Mouse (Mus musculus) urinary bladder, postnatal 36 days (tissue): ENCODE measurements around the gene H2-M10.4.
"Not testable (repeated sequence)": the region's sequence is repeated elsewhere in the genome, so short reads cannot be mapped to it uniquely, and the experiment has no call there.

Source experiments
- DNase-seq, 2 experiments: peaks; one replicate each; pipeline ENCODE4 v3.0.0; 2022; ENCODE audit warnings: low spot score in 2 of 2, mixed read lengths in 1 of 2

Gene H2-M10.4

DNA sequence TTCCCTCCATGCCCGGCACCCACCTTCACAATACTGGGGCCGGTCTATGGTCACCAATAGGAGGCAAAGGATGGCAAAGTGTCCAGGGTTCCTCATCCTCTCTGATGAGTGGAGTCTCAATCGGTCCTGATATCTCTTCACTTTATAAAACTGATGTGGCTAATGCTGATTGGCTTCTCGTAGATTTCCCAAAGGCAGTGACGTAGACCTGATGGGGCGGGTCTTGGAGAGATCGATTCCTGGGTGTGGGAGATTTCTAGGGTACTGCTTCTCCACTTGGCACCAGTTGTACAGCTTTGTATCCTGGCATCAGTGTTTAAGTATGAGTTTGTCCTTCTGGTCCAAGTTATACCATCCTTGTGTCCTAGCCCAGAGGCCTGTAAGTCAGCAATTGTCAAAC lies at the start of gene H2-M10.4:
H2-M10.4 (minus strand) TSS at position 101 of the 400 bp plus-strand sequence.
- no peak for DNase-seq

DNA sequence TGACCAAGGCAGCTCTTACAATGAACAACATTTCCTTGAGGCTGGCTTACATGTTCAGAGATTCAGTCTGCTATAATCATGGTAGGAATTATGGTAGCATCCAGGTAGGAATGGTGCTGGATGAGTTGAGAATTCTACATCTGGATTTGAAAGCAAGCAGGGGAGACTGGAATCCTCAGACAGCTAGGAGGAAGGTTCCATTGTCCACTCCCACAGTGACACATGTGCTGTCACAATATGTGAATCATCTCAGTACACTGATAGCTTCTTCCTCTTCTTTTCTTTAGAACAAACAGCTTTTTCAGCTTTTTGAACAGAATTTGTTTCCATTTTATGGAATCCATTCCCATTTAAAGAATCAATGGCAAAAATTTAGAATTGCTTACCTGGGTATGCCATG lies 41.8 kb upstream of the H2-M10.4 start:
- no peak for DNase-seq

DNA sequence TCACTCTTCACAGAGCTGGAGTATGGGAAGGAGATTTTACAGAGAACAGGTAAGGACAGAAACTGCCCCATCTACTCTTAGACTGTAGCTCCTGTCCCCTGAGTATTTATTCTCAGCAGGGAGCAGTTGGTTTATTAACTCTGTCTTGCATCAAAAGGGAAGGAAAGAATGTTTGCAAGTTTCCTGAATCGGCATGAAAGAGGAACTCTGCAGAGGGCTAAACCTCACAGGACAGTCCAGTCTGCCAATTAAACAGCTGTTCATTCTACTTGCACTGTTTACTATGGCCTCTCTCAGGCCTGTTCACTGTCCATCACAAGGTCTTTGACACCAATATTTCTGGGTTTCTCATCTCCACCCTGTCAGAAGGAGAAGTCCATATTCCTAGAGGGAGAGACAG lies 38.3 kb upstream of the H2-M10.4 start:
- no peak for DNase-seq

DNA sequence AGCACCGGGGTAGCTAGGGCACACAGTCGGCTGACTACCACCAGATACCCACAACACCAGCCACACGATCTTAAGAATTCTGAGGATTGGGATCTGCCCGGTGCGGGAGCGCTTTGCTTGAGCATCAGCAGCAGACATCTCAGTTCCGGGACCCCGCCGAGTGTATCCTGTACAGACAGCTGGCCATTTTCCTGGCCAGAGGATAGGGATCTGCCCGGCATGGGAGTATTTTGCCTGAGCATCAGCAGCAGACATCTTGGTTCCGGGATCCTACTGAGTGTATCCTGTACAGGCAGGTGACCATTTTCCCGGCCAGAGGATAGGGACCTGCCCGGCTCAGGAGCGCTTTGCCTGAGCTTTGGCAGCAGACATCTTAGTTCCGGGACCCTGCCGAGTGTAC lies 26.0 kb upstream of the H2-M10.4 start:
- not testable (repeated sequence) for DNase-seq

DNA sequence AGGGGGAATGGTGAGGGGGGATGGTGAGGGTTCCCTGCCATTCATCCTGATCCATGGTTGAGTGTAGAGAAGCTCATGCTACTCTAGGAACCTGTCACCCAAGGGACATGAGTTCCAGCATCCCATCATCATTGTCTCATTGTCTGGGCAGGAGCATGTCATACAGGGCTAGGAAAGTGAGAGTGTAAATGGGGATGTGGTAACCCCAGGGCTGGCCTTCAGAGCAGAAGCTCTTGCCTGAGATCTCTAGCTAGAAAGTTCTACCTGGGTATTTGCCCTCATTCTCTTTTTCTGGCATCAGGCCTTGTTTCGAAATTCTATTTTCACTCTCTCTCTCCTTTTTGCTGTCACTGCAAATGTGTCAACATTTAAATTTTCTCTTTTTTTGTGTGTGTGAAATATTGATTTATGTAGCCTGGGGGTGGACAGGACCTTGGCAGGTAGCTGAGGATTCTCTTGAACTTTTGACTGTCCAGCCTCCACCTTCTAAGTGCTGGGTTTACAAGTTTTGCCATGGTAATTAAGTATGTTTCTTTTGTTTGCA lies 24.6 kb upstream of the H2-M10.4 start:
- no peak for DNase-seq

DNA sequence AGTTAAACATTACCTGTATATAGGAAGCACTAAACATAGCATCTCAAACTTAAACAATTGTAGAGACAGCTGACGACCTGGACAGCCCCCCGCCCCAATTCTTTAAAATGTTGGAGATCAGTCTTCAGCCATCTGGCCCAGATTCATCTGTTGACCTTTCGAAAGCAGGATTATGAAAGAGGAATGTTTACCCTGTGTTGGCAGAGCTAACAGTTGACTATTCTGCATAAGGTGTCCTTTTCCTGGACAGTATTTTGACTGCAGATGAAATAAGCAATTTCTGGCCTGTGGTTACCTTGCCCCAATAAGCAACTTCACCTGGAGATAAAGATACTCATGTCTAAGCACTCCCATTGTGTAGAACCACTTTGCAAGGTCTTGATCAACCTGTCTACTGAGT lies 21.7 kb upstream of the H2-M10.4 start:
- no peak for DNase-seq

DNA sequence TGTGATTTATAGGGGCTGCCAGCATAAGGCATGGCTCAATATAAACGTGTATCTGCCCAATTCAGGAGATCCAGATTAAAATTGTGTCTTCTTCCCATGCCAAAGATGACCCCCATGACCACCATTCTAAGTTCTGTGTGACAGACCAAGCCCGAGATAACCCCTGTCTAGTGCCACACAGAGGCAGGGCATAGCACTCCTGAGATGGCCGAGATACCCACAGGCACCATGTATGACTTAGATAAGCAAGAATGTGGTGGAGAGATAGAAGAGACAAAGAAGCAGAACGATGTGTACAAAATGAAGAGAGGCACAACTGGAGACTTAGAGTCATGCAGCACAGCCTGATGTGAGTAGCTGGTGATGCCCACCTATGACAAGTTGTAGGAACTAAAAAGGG lies 5.9 kb downstream of the H2-M10.4 start:
- no peak for DNase-seq

DNA sequence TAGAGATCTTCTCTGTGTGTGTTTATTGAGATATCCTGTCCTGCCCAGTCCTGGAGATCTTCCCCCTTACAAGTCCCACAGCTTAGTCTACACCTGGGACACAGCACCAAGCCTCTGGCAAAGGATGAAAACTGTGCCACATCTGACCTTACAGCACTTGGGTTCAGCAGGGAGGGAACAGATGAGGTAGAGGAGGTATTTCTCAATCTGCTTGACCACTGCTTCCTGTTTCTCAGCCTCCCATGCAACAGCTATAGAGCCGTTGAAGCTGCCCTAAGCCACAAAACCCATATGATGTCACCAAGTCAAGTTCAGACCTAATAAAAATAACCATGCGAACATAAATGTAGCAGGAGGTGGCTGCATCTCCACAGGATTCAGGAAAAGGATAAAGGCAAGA lies 30.7 kb downstream of the H2-M10.4 start:
- no peak for DNase-seq

DNA sequence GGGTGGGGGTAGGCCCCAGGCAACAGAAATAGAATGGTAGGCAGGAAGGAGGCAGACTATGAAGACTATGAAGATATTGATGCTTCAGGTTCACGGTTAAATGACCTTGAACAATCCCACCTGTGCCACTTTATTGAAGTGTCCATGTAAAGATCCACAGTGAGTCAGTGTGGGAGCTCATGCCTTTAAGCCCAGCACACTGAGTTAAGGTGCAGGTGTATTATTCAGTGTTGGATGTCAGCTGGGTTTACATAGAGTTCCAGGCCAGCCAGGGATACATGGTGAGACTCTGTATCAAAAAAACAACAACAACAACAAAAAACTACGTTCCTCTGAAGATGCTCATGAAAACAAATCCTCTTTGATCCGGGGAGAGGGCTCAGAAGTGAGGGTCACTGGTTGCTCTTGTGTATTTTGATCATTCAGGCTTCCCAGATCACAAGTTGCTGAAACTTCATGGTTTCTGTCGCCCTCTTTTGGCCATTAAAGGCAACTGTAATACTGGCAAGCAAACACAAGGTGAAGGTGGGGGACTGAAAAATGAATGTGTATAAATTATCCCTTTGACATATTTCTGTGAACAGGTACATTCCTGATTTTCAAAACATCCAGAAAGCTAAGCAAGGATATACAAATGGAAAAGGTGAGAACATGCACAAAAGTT lies 43.9 kb downstream of the H2-M10.4 start:
- DNase-seq: no peak

DNA sequence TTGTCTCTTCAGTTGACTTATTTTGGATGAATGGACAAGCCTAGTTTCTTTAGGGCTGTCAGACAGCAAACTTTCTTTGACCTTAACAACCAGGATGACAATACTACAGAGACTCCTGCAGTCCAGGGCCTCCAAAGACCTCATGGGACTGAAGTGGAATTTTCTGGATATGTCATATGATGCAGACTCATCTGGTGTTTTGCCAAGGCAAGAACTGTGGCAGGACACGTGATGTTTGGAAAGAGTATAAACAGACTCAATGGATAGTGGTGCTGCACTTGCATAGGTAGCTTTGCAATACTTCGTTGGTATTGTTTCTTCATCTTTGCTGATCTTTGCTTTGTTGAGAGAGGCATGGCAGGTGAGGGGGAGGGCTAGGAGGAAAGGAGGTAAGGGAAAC lies 44.7 kb downstream of the H2-M10.4 start:
- no peak for DNase-seq

DNA sequence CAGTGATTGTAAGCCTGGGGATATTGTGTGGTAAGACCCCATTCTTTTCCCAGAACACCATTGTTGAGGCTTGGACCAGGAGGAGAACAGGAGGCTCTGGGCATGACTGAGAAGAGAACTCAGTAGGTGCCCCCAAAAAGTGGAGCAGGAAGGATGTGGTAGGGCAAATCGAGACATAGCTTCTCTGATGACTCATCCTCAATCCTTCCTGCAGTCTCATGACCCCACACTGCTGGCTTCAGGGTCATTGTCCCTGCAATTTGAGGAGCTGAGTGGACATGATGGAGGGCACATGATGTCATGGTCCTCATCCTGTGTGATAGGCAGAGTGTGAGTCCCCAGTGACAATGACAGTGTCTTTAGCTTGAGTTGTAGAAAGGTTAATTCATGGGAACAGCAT lies 46.7 kb downstream of the H2-M10.4 start:
- DNase-seq: no peak

DNA sequence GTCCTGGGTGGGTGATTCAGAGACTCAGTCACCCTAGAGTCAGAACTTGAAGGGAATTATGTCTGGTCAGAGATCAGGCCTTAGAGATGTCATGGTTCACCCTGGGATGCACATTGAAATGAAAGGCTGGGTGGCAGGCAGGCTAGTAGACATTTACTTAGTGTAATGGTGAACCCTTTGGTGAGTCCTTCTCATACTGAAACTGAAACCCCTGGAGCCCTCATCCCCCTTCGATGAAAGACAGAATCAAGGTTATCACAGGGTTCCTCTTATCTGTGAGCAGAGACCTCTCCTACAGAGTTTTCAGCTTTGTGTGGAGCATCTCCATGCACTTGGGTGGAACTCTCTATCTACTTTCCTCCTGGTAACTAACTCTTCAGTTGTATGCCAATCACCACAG lies 47.8 kb downstream of the H2-M10.4 start:
- DNase-seq: no peak
